Mouse (Mus musculus) hindbrain, embryonic 13.5 days (tissue): ENCODE data around the gene Lmntd1. TPM values are rescaled to one million over a fixed set of nuclear protein-coding genes. Genes with fewer than 3 reads are reported as not detected.

Source experiments
- ATAC-seq: fragments of 200-750 bp; cut with Nextera tagmentation; 2 replicates; pipeline ENCODE4 v1.8.0; 2017; ENCODE audit warnings: moderate TSS enrichment; ENCODE audit not compliant: low FRiP score
- H3K27ac ChIP-seq: fragments of 300-500 bp; sonication (generic); 2 replicates; pipeline ENCODE4 v1.5.1; 2015; ENCODE audit warnings: inconsistent platforms, mild to moderate bottlenecking, moderate library complexity
- H3K27me3 ChIP-seq: fragments of 300-500 bp; sonication (generic); 2 replicates; pipeline ENCODE4 v1.6.1; 2015; ENCODE audit warnings: mild to moderate bottlenecking, inconsistent platforms
- H3K36me3 ChIP-seq: fragments of 300-500 bp; sonication (generic); 2 replicates; pipeline ENCODE4 v1.6.1; 2015; ENCODE audit warnings: mild to moderate bottlenecking, inconsistent platforms
- H3K4me1 ChIP-seq: fragments of 300-500 bp; sonication (generic); replicated peaks from 2 replicates; pipeline ENCODE4 v1.6.1; 2015; ENCODE audit warnings: inconsistent platforms
- H3K4me2 ChIP-seq: fragments of 300-500 bp; sonication (generic); 2 replicates; pipeline ENCODE4 v1.6.1; 2015; ENCODE audit warnings: inconsistent platforms, mild to moderate bottlenecking, moderate library complexity
- H3K4me3 ChIP-seq: fragments of 300-500 bp; sonication (generic); 2 replicates; pipeline ENCODE4 v1.5.1; 2015; ENCODE audit warnings: mild to moderate bottlenecking, inconsistent platforms
- H3K9ac ChIP-seq: fragments of 300-500 bp; sonication (generic); 2 replicates; pipeline ENCODE4 v1.6.1; 2015; ENCODE audit warnings: mild to moderate bottlenecking, inconsistent platforms
- H3K9me3 ChIP-seq: fragments of 300-500 bp; sonication (generic); 2 replicates; pipeline ENCODE4 v1.6.1; 2016; ENCODE audit warnings: inconsistent platforms
- WGBS: fragments of 180-500 bp; shearing (Covaris S2); methylation state at CpG from one replicate; pipeline ENCODE4 v1.1.7; 2015; 5-methylcytosine and 5-hydroxymethylcytosine counted together
- polyA plus RNA-seq: library from polyadenylated mRNA; unstranded; fragments of >200 nt; fragmentation: Nextera tagmentation; extraction: Ambion mirVana; gene quantifications from 2 replicates; pipeline ENCODE4 v1.2.1, GENCODE M21; 2015

Gene Lmntd1
- polyA plus RNA-seq, result 0.75 and 1.00 TPM in 2 replicates

DNA sequence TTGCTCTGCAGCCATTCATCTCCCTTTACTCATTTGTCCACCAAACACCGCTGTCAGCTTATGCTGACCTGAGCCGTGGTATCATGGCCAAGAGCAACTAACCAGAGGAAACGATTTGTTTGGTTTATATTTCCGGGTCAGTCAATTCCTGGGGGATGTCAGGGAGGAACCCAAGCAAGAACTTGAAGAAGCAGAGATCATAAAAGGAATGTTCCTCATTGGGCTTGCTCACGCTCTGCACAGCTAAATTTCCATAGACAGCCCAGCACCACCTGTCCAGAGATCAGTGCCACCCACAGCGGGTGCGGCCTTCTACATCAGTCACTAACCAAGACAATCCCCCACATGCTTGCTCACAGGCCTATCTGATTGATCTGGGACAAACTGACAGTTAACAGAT, at the start of gene Lmntd1:
Gene Lmntd1 (minus strand): TSS at position 101 of the 400 bp plus-strand sequence.
- no peaks in the 10 kb centered on the region for H3K4me1 ChIP-seq
- H3K9me3 ChIP-seq, result no peaks in the 10 kb centered on the region
- ATAC-seq, result no peak
- WGBS, result 88% methylated on average over 7 of the region's 7 CpGs
- no peaks in the 10 kb centered on the region for H3K36me3 ChIP-seq
- no peak within 1 kb of the TSS for H3K4me2 ChIP-seq
- H3K27me3 ChIP-seq, result no peaks in the 10 kb centered on the region
- H3K27ac ChIP-seq, result no peak within 1 kb of the TSS
- no peak within 1 kb of the TSS for H3K9ac ChIP-seq
- no peak within 1 kb of the TSS for H3K4me3 ChIP-seq

DNA sequence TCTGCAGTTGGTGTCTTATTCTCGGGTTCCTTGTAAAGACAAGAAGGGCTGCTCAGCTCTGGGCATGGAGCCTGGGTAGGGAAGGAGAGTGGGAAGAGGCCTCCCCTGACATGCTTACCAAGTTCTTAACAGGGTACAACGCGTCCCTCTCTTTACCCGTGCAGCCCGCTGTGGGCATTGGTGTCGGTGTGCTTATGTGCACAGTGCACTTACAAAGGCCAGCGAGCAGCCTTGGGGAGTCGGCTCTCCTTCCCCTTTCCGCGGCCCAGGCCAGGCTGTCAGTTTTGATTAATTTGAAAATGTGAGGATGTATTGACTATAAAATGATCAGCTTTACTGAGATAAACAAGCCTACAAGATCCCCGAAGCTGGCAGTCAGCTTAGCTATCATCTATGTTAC, 46.8 kb upstream of the Lmntd1 start:
- H3K9ac ChIP-seq, result no peak overlapping the region
- no peak overlapping the region for H3K4me2 ChIP-seq
- no peak overlapping the region for H3K27ac ChIP-seq
- ATAC-seq, result no peak
- no peak overlapping the region for H3K4me3 ChIP-seq
- no peaks in the 10 kb centered on the region for H3K36me3 ChIP-seq
- H3K27me3 ChIP-seq, result no peaks in the 10 kb centered on the region
- 71% methylated on average over 11 of the region's 11 CpGs for WGBS
- H3K9me3 ChIP-seq, result no peaks in the 10 kb centered on the region
- H3K4me1 ChIP-seq, result peaks cover 9% of the 10 kb centered on the region

DNA sequence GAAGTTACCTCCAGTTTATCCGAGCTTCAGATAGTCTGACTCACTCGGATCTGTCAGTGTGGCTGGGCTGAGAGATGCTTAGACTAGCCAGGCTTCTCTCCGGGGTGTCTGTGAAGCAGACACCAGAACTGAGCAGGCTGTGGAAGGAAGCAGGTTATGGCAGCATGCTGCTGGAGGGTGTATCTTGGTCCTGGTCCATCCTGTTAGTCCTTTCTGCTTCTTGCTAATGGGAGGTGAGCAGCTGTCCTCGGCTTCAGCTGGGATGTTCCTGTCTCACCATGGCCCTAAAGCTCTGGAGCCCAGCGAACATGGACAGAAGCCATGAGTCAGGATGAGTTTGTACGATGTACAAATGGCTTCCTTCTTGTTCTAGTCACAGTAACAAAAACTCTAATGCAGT, 45.0 kb upstream of the Lmntd1 start:
- Histone ChIP-seq H3K4me2 (no peak overlapping the region), H3K36me3 (no peaks in the 10 kb centered on the region), H3K9me3 (no peaks in the 10 kb centered on the region), H3K27me3 (no peaks in the 10 kb centered on the region), H3K9ac (no peak overlapping the region), H3K4me1 (peaks cover 6% of the 10 kb centered on the region), H3K4me3 (no peak overlapping the region), H3K27ac (no peak overlapping the region)
- ATAC-seq, result no peak
- 79% methylated on average over 6 of the region's 6 CpGs for whole genome bisulfite sequencing

- no peak for ATAC-seq
- Histone ChIP-seq H3K27me3 (no peaks in the 10 kb centered on the region), H3K9me3 (no peaks in the 10 kb centered on the region), H3K4me1 (no peaks in the 10 kb centered on the region; the same call in 1 of the 2 replicates), H3K4me2 (no peak overlapping the region), H3K4me3 (no peak overlapping the region), H3K27ac (no peak overlapping the region), H3K9ac (no peak overlapping the region), H3K36me3 (no peaks in the 10 kb centered on the region)
- 75% methylated on average over 14 of the region's 15 CpGs for WGBS
These were observed 42.8 kb upstream of the Lmntd1 start for GRCm38 (mm10) chr6:145656740-145657591.

GRCm38 (mm10) chr6:145655678-145656077, 41.6 kb upstream of the Lmntd1 start:
- no peak overlapping the region for H3K27ac ChIP-seq
- H3K4me2 ChIP-seq, result no peak overlapping the region
- no peaks in the 10 kb centered on the region; the same call in 1 of the 2 replicates for H3K4me1 ChIP-seq
- no peak overlapping the region for H3K4me3 ChIP-seq
- 89% methylated on average over 1 of the region's 1 CpGs for WGBS
- no peaks in the 10 kb centered on the region for H3K27me3 ChIP-seq
- no peaks in the 10 kb centered on the region for H3K9me3 ChIP-seq
- no peak overlapping the region for H3K9ac ChIP-seq
- H3K36me3 ChIP-seq, result no peaks in the 10 kb centered on the region
- no peak for ATAC-seq

- Histone ChIP-seq H3K9me3 (no peaks in the 10 kb centered on the region), H3K4me1 (no peaks in the 10 kb centered on the region; the same call in 1 of the 2 replicates), H3K4me2 (no peak overlapping the region), H3K9ac (no peak overlapping the region), H3K27ac (no peak overlapping the region), H3K36me3 (no peaks in the 10 kb centered on the region), H3K27me3 (no peaks in the 10 kb centered on the region), H3K4me3 (no peak overlapping the region)
- WGBS, result 74% methylated on average over 8 of the region's 8 CpGs
- ATAC-seq, result no peak
These were observed 40.1 kb upstream of the Lmntd1 start for GRCm38 (mm10) chr6:145654062-145654836.

GRCm38 (mm10) chr6:145653626-145654025, 39.5 kb upstream of the Lmntd1 start:
- no peaks in the 10 kb centered on the region; the same call in 1 of the 2 replicates for H3K4me1 ChIP-seq
- H3K9ac ChIP-seq, result no peak overlapping the region
- H3K36me3 ChIP-seq, result no peaks in the 10 kb centered on the region
- ATAC-seq, result no peak
- no peak overlapping the region for H3K4me2 ChIP-seq
- H3K4me3 ChIP-seq, result no peak overlapping the region
- H3K27ac ChIP-seq, result no peak overlapping the region
- H3K9me3 ChIP-seq, result no peaks in the 10 kb centered on the region
- WGBS, result 83% methylated on average over 5 of the region's 5 CpGs
- no peaks in the 10 kb centered on the region for H3K27me3 ChIP-seq

- Histone ChIP-seq H3K4me1 (no peaks in the 10 kb centered on the region; the same call in 1 of the 2 replicates), H3K27ac (no peak overlapping the region), H3K9ac (no peak overlapping the region), H3K4me2 (no peak overlapping the region), H3K36me3 (no peaks in the 10 kb centered on the region), H3K9me3 (no peaks in the 10 kb centered on the region), H3K27me3 (no peaks in the 10 kb centered on the region), H3K4me3 (no peak overlapping the region)
- ATAC-seq, result no peak
- WGBS, result 81% methylated on average over 5 of the region's 5 CpGs
These were observed 38.9 kb upstream of the Lmntd1 start for GRCm38 (mm10) chr6:145652986-145653385.

DNA sequence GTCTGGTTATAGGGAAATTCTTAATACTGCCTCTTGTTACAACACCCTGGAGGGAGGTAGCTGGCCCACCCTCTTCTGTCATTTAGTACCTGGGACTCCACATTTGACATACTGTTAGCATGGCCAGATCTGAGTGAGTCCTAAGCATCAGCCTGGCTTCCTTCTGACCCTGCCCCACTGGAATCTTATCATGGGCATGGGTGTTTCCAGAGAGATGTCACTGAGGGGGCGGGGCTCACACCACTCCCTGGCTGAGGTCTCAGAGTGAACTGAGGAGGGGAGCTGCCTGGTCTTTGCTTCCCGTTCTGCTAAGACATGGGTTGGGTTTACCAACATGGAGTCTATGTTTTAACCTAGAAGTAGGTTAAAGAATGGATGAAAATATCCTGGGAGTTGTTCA, 37.9 kb upstream of the Lmntd1 start:
- Histone ChIP-seq H3K9ac (no peak overlapping the region), H3K36me3 (no peaks in the 10 kb centered on the region), H3K4me1 (no peaks in the 10 kb centered on the region; the same call in 1 of the 2 replicates), H3K27ac (no peak overlapping the region), H3K27me3 (no peaks in the 10 kb centered on the region), H3K9me3 (no peaks in the 10 kb centered on the region), H3K4me2 (no peak overlapping the region), H3K4me3 (no peak overlapping the region)
- WGBS, result 95% methylated on average over 2 of the region's 2 CpGs
- no peak for ATAC-seq

- no peak for ATAC-seq
- Histone ChIP-seq H3K4me3 (no peak overlapping the region), H3K36me3 (no peaks in the 10 kb centered on the region), H3K9ac (no peak overlapping the region), H3K4me2 (no peak overlapping the region), H3K9me3 (0 out of 2 replicates have a peak, but pooled peaks cover 4% of the 10 kb centered on the region), H3K4me1 (no peaks in the 10 kb centered on the region), H3K27me3 (no peaks in the 10 kb centered on the region), H3K27ac (no peak overlapping the region)
- WGBS, result 90% methylated on average over 4 of the region's 4 CpGs
These were observed 26.9 kb upstream of the Lmntd1 start for GRCm38 (mm10) chr6:145640971-145641506.

- no peak for ATAC-seq
- H3K27me3 ChIP-seq, result no peaks in the 10 kb centered on the region
- H3K36me3 ChIP-seq, result no peaks in the 10 kb centered on the region
- no peaks in the 10 kb centered on the region for H3K4me1 ChIP-seq
- 0 out of 2 replicates have a peak, but pooled peaks cover 4% of the 10 kb centered on the region for H3K9me3 ChIP-seq
- H3K9ac ChIP-seq, result no peak overlapping the region
- WGBS, result 73% methylated on average over 6 of the region's 6 CpGs
- no peak overlapping the region for H3K4me2 ChIP-seq
- no peak overlapping the region for H3K4me3 ChIP-seq
- no peak overlapping the region for H3K27ac ChIP-seq
These were observed 24.1 kb upstream of the Lmntd1 start for GRCm38 (mm10) chr6:145638248-145638647.

DNA sequence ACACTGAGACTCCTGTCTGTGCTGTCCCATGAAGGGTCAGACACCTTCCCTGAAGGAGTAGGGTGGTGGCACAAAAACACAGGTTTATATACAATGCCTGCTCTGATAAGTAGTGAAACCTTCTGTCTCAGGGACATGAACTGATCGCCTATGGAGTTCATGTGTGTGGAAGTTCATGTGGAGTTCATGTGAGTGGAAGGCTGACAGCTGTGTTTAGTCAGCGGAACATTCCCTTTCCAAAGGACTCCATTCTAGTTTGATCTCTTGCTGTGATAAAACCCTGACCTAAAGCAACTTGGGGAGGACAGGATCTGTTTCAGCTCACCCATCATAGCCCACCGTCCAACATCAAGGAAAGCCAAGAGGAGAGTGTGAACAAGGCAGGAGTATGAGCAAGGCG, 22.6 kb upstream of the Lmntd1 start:
- H3K27ac ChIP-seq, result no peak overlapping the region
- H3K4me2 ChIP-seq, result no peak overlapping the region
- H3K4me1 ChIP-seq, result no peaks in the 10 kb centered on the region
- 0 out of 2 replicates have a peak, but pooled peaks cover 4% of the 10 kb centered on the region for H3K9me3 ChIP-seq
- H3K27me3 ChIP-seq, result no peaks in the 10 kb centered on the region
- H3K36me3 ChIP-seq, result no peaks in the 10 kb centered on the region
- no peak for ATAC-seq
- no peak overlapping the region for H3K9ac ChIP-seq
- 82% methylated on average over 4 of the region's 4 CpGs for WGBS
- no peak overlapping the region for H3K4me3 ChIP-seq
